9 mouse cellular contexts compared by ENCODE assay signal in genomic region chr12:80567375-80567774, GRCm38 (mm10). TPM values are rescaled to one million over a fixed set of nuclear protein-coding genes. Genes with fewer than 3 reads are reported as not detected.
DNase-seq lines count a peak whose midpoint lies in the region; ATAC-seq lines count a peak whose summit lies in the region.
"Had no signal": no experiment of that assay in that cellular context is flagged by ENCODE, and none has a peak within 500 bp of the region (broad histone marks: within the 10 kb centered on the region; RNA-seq: fewer than 3 reads in every experiment).

No protein-coding gene starts in this region.

- H3K36me3 ChIP-seq in lung, embryonic 15.5 days, result no peaks in the 10 kb centered on the region
- no peaks in the 10 kb centered on the region for H3K36me3 ChIP-seq in forebrain, embryonic 15.5 days

- 12% methylated on average over 3 of the region's 3 CpGs for WGBS in lung, embryonic 15.5 days
- 25% methylated on average over 3 of the region's 3 CpGs for WGBS in forebrain, embryonic 15.5 days

- H3K27me3 ChIP-seq in lung, embryonic 15.5 days, result no peaks in the 10 kb centered on the region
- H3K27me3 ChIP-seq in forebrain, embryonic 15.5 days, result no peaks in the 10 kb centered on the region

- DNase-seq in lung, postnatal 14 days, result no peak
- peak; percentile 41 to 61 for DNase-seq in layer of hippocampus, postnatal 10 days (ENCODE audit: low spot score in 2 of 2)
- DNase-seq in right cerebral cortex, postnatal 10 days (ENCODE audit: low spot score in 2 of 2), result peak; percentile 77 to 86
- DNase-seq in urinary bladder, postnatal 10 days (ENCODE audit: low spot score), result no peak
- no peak for DNase-seq in adrenal gland, adult (ENCODE audit: inconsistent age in 2 of 2, low spot score in 1 of 2)
- DNase-seq in gastrocnemius, postnatal 25 days, result no peak

- H3K4me2 ChIP-seq in lung, embryonic 15.5 days, result no peak overlapping the region
- no peak overlapping the region for H3K4me2 ChIP-seq in forebrain, embryonic 15.5 days (replicated peaks)

- H3K4me1 ChIP-seq in lung, embryonic 15.5 days, result peaks cover 37% of the 10 kb centered on the region
- peaks cover 36% of the 10 kb centered on the region for H3K4me1 ChIP-seq in forebrain, embryonic 15.5 days

- H3K9me3 ChIP-seq in lung, embryonic 15.5 days, result no peaks in the 10 kb centered on the region
- H3K9me3 ChIP-seq in forebrain, embryonic 15.5 days, result no peaks in the 10 kb centered on the region

- no peak overlapping the region for H3K9ac ChIP-seq in lung, embryonic 15.5 days
- H3K9ac ChIP-seq in forebrain, embryonic 15.5 days (replicated peaks), result no peak overlapping the region

- peak overlapping the region; percentile 75 for H3K27ac ChIP-seq in lung, embryonic 15.5 days
- peak overlapping the region; percentile 54 for H3K27ac ChIP-seq in forebrain, embryonic 15.5 days (replicated peaks)

- H3K4me3 ChIP-seq in lung, embryonic 15.5 days, result no peak overlapping the region
- H3K4me3 ChIP-seq in forebrain, embryonic 15.5 days, result no peak overlapping the region

- ATAC-seq in lung, embryonic 15.5 days (ENCODE audit: borderline replicate concordance, extremely low read depth, low FRiP score, low TSS enrichment), result peak; percentile 69
- ATAC-seq in forebrain, embryonic 15.5 days (replicated peaks), result peak; percentile 85
- ATAC-seq: Patski had no signal

RNA-seq across cellular contexts. Expression of gene Galnt16, which starts 49.3 kb away (rescaled TPM):
- polyA plus RNA-seq in lung, embryonic 15.5 days (2015; fragmentation: Nextera tagmentation; extraction: Ambion mirVana), result 12.3 TPM in 2 replicates
- 21.2 and 23.7 TPM in 2 replicates for polyA plus RNA-seq in forebrain, embryonic 15.5 days (2015; fragmentation: Nextera tagmentation; extraction: Ambion mirVana)
- 10 to 100 TPM; 84.0 to 91.5 TPM for total RNA-seq in layer of hippocampus, postnatal 10 days (2021)
- total RNA-seq in gastrocnemius, postnatal 25 days (2021), result 1 to 10 TPM; 3.9 to 6.0 TPM

Comparison
In these comparisons a context has a peak if more than half of its experiments do, and no peak if none do; other contexts are left out.
1. DNase-seq: peak in layer of hippocampus, postnatal 10 days (2 of 2) and right cerebral cortex, postnatal 10 days (2 of 2); none in lung, postnatal 14 days (single experiment), urinary bladder, postnatal 10 days (single experiment), adrenal gland, adult (0 of 2) and gastrocnemius, postnatal 25 days (single experiment).
2. RNA of gene Galnt16, which starts 49.3 kb away (total RNA-seq): 84.0 to 91.5 TPM in layer of hippocampus, postnatal 10 days; 3.9 to 6.0 TPM in gastrocnemius, postnatal 25 days; every median in the first group is over 10 times any median in the second.